Mouse (Mus musculus): ENCODE measurements around the gene Maats1. TPM values are rescaled to one million over a fixed set of nuclear protein-coding genes. Genes with fewer than 3 reads are reported as not detected.

Gene Maats1
- polyA plus RNA-seq (2016; fragmentation: Nextera tagmentation; extraction: Ambion mirVana): 0.06 and 0.12 TPM in 2 replicates

GRCm38 (mm10) chr16:38341396-38342324 lies at the start of gene Maats1:
Maats1 (minus strand) TSS chr16:38342143.
- Histone ChIP-seq H3K27ac (no peak within 1 kb of the TSS), H3K4me2 (peak within 1 kb of the TSS; percentile 67), H3K36me3 (no peaks in the 10 kb centered on the region), H3K4me1 (replicated peaks) (peaks cover 8% of the 10 kb centered on the region), H3K9me3 (peaks cover 5% of the 10 kb centered on the region; the same call in 1 of the 2 replicates), H3K4me3 (replicated peaks) (peak within 1 kb of the TSS; percentile 35), H3K27me3 (no peaks in the 10 kb centered on the region), H3K9ac (replicated peaks) (peak within 1 kb of the TSS; percentile 48)
- ATAC-seq (ENCODE audit: insufficient number of reproducible peaks, insufficient read depth, low FRiP score, low TSS enrichment, low read depth): peak; percentile 76
- 9% methylated on average over 30 of the region's 30 CpGs for WGBS

- no peak overlapping the region for H3K4me2 ChIP-seq
- no peak overlapping the region for H3K9ac ChIP-seq (replicated peaks)
- no peaks in the 10 kb centered on the region; the same call in 1 of the 2 replicates for H3K4me1 ChIP-seq (replicated peaks)
- H3K4me3 ChIP-seq (replicated peaks): no peak overlapping the region
- H3K9me3 ChIP-seq: no peaks in the 10 kb centered on the region
- H3K27me3 ChIP-seq: no peaks in the 10 kb centered on the region
- 85% methylated on average over 7 of the region's 7 CpGs for WGBS
- no peak overlapping the region for H3K27ac ChIP-seq
- no peak for ATAC-seq (ENCODE audit: insufficient number of reproducible peaks, insufficient read depth, low FRiP score, low TSS enrichment, low read depth)
- no peaks in the 10 kb centered on the region for H3K36me3 ChIP-seq
Measured at GRCm38 (mm10) chr16:38390322-38390721, 48.4 kb upstream of the Maats1 start.

- Histone ChIP-seq H3K9ac (replicated peaks) (no peak overlapping the region), H3K27me3 (no peaks in the 10 kb centered on the region), H3K4me1 (replicated peaks) (no peaks in the 10 kb centered on the region), H3K27ac (no peak overlapping the region), H3K4me3 (replicated peaks) (no peak overlapping the region), H3K9me3 (no peaks in the 10 kb centered on the region), H3K36me3 (no peaks in the 10 kb centered on the region), H3K4me2 (no peak overlapping the region)
- no peak for ATAC-seq (ENCODE audit: insufficient number of reproducible peaks, insufficient read depth, low FRiP score, low TSS enrichment, low read depth)
- WGBS: 81% methylated on average over 8 of the region's 8 CpGs
Measured at GRCm38 (mm10) chr16:38389284-38389893, 47.4 kb upstream of the Maats1 start.

- H3K36me3 ChIP-seq: no peaks in the 10 kb centered on the region
- no peaks in the 10 kb centered on the region for H3K4me1 ChIP-seq (replicated peaks)
- H3K9ac ChIP-seq (replicated peaks): no peak overlapping the region
- H3K4me3 ChIP-seq (replicated peaks): no peak overlapping the region
- H3K27ac ChIP-seq: no peak overlapping the region
- WGBS: 76% methylated on average over 6 of the region's 6 CpGs
- no peaks in the 10 kb centered on the region for H3K27me3 ChIP-seq
- no peaks in the 10 kb centered on the region for H3K9me3 ChIP-seq
- no peak for ATAC-seq (ENCODE audit: insufficient number of reproducible peaks, insufficient read depth, low FRiP score, low TSS enrichment, low read depth)
- no peak overlapping the region for H3K4me2 ChIP-seq
Measured at GRCm38 (mm10) chr16:38388757-38389156, 46.8 kb upstream of the Maats1 start.

- Histone ChIP-seq H3K27ac (no peak overlapping the region), H3K9me3 (no peaks in the 10 kb centered on the region), H3K9ac (replicated peaks) (no peak overlapping the region), H3K4me2 (no peak overlapping the region), H3K4me3 (replicated peaks) (no peak overlapping the region), H3K4me1 (replicated peaks) (no peaks in the 10 kb centered on the region), H3K27me3 (no peaks in the 10 kb centered on the region), H3K36me3 (no peaks in the 10 kb centered on the region)
- no peak for ATAC-seq (ENCODE audit: insufficient number of reproducible peaks, insufficient read depth, low FRiP score, low TSS enrichment, low read depth)
- 82% methylated on average over 6 of the region's 6 CpGs for WGBS
Measured at GRCm38 (mm10) chr16:38387389-38387788, 45.4 kb upstream of the Maats1 start.

- 91% methylated on average over 4 of the region's 4 CpGs for WGBS
- no peak for ATAC-seq (ENCODE audit: insufficient number of reproducible peaks, insufficient read depth, low FRiP score, low TSS enrichment, low read depth)
- H3K27ac ChIP-seq: no peak overlapping the region
Measured at GRCm38 (mm10) chr16:38385700-38386099, 43.8 kb upstream of the Maats1 start.

GRCm38 (mm10) chr16:38385184-38385634 lies 43.3 kb upstream of the Maats1 start:
- no peak overlapping the region for H3K4me3 ChIP-seq (replicated peaks)
- no peak overlapping the region for H3K27ac ChIP-seq
- H3K4me2 ChIP-seq: no peak overlapping the region
- H3K4me1 ChIP-seq (replicated peaks): no peaks in the 10 kb centered on the region
- no peak overlapping the region for H3K9ac ChIP-seq (replicated peaks)
- H3K9me3 ChIP-seq: no peaks in the 10 kb centered on the region
- ATAC-seq (ENCODE audit: insufficient number of reproducible peaks, insufficient read depth, low FRiP score, low TSS enrichment, low read depth): no peak; the same call in 1 of the 2 replicates
- no peaks in the 10 kb centered on the region for H3K27me3 ChIP-seq
- no peaks in the 10 kb centered on the region for H3K36me3 ChIP-seq
- 89% methylated on average over 6 of the region's 6 CpGs for WGBS

More at GRCm38 (mm10) chr16:38385700-38386099, 43.8 kb upstream of the Maats1 start:
- no peaks in the 10 kb centered on the region for H3K36me3 ChIP-seq
- H3K27me3 ChIP-seq: no peaks in the 10 kb centered on the region
- H3K4me2 ChIP-seq: no peak overlapping the region
- H3K4me1 ChIP-seq (replicated peaks): no peaks in the 10 kb centered on the region
- H3K4me3 ChIP-seq (replicated peaks): no peak overlapping the region
- H3K9me3 ChIP-seq: no peaks in the 10 kb centered on the region
- no peak overlapping the region for H3K9ac ChIP-seq (replicated peaks)

- no peaks in the 10 kb centered on the region for H3K9me3 ChIP-seq
- no peak overlapping the region for H3K27ac ChIP-seq
- no peaks in the 10 kb centered on the region for H3K27me3 ChIP-seq
- no peak overlapping the region for H3K4me2 ChIP-seq
- WGBS: 72% methylated on average over 2 of the region's 2 CpGs
- ATAC-seq (ENCODE audit: insufficient number of reproducible peaks, insufficient read depth, low FRiP score, low TSS enrichment, low read depth): no peak
- H3K36me3 ChIP-seq: no peaks in the 10 kb centered on the region
- no peak overlapping the region for H3K4me3 ChIP-seq (replicated peaks)
- no peak overlapping the region for H3K9ac ChIP-seq (replicated peaks)
- 0 out of 2 replicates have a peak, but pooled peaks cover 2% of the 10 kb centered on the region for H3K4me1 ChIP-seq (replicated peaks)
Measured at GRCm38 (mm10) chr16:38383683-38384082, 41.7 kb upstream of the Maats1 start.

GRCm38 (mm10) chr16:38379926-38380325 lies 38.0 kb upstream of the Maats1 start:
- no peaks in the 10 kb centered on the region for H3K9me3 ChIP-seq
- no peak overlapping the region for H3K9ac ChIP-seq (replicated peaks)
- no peak overlapping the region for H3K4me2 ChIP-seq
- WGBS: 94% methylated on average over 3 of the region's 3 CpGs
- peaks cover 15% of the 10 kb centered on the region for H3K4me1 ChIP-seq (replicated peaks)
- H3K27ac ChIP-seq: no peak overlapping the region
- ATAC-seq (ENCODE audit: insufficient number of reproducible peaks, insufficient read depth, low FRiP score, low TSS enrichment, low read depth): no peak
- H3K27me3 ChIP-seq: no peaks in the 10 kb centered on the region
- H3K36me3 ChIP-seq: no peaks in the 10 kb centered on the region
- H3K4me3 ChIP-seq (replicated peaks): no peak overlapping the region

GRCm38 (mm10) chr16:38379493-38379892 lies 37.5 kb upstream of the Maats1 start:
- WGBS: 27% methylated on average over 3 of the region's 3 CpGs
- Histone ChIP-seq H3K9ac (replicated peaks) (no peak overlapping the region), H3K4me3 (replicated peaks) (no peak overlapping the region), H3K27me3 (no peaks in the 10 kb centered on the region), H3K4me2 (no peak overlapping the region), H3K9me3 (no peaks in the 10 kb centered on the region), H3K4me1 (replicated peaks) (peaks cover 15% of the 10 kb centered on the region), H3K27ac (no peak overlapping the region), H3K36me3 (no peaks in the 10 kb centered on the region)
- ATAC-seq (ENCODE audit: insufficient number of reproducible peaks, insufficient read depth, low FRiP score, low TSS enrichment, low read depth): no peak

- WGBS: 24% methylated on average over 6 of the region's 6 CpGs
- peaks cover 15% of the 10 kb centered on the region for H3K4me1 ChIP-seq (replicated peaks)
- H3K9ac ChIP-seq (replicated peaks): no peak overlapping the region
- H3K27me3 ChIP-seq: no peaks in the 10 kb centered on the region
- H3K27ac ChIP-seq: no peak overlapping the region
- ATAC-seq (ENCODE audit: insufficient number of reproducible peaks, insufficient read depth, low FRiP score, low TSS enrichment, low read depth): no peak
- H3K4me3 ChIP-seq (replicated peaks): no peak overlapping the region
- no peak overlapping the region for H3K4me2 ChIP-seq
- H3K9me3 ChIP-seq: no peaks in the 10 kb centered on the region
- H3K36me3 ChIP-seq: no peaks in the 10 kb centered on the region
Measured at GRCm38 (mm10) chr16:38379088-38379487, 37.1 kb upstream of the Maats1 start.

Measured in limb, embryonic 12.5 days (tissue).